Mouse (Mus musculus): Measurements from ENCODE around the gene Ccin. TPM values are rescaled to one million over a fixed set of nuclear protein-coding genes. Genes with fewer than 3 reads are reported as not detected.
A peak's percentile ranks its signal among the peaks of the same experiment; 100 is the strongest.

The Ccin gene
- total and polyA plus RNA-seq, 3 experiments = not detected

DNA sequence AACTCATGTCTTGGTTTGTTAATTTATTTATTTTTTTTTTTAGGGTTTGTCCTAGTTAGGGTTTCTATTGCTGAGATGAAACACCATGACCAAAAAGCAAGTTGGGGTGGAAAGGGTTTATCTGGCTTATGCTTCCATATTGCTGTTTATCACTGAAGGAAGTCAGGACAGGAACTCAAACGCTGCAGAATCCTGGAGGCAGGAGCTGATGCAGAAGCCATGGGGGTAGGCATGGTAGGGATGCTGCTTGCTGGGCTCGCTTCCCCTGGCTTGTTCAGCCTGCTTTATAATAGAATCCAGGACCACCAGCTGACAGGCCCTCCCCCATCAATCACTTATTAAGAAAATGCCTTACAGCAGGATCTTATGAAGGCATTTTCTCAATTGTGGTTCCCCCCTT is 27.6 kb downstream of the Ccin start:
- Histone ChIP-seq H3K4me3 (ENCODE audit: low read depth, low read length) (no peak overlapping the region; the same call in 1 of the 2 replicates), H3K9me3 (replicated peaks) (no peaks in the 10 kb centered on the region), H3K4me1 (ENCODE audit: insufficient read depth, low read depth, low read length) (peaks cover 29% of the 10 kb centered on the region), H3K27me3 (ENCODE audit: insufficient read depth, low read length) (no peaks in the 10 kb centered on the region), H3K36me3 (replicated peaks) (peaks cover 40% of the 10 kb centered on the region)
- TF ChIP-seq CTCF (IDR thresholded peaks at IDR 0.05; ENCODE audit: low read depth, low read length) (no peak), GATA1 (IDR thresholded peaks at IDR 0.05; ENCODE audit: borderline replicate concordance, low read length) (no peak), TAL1 (conservative IDR thresholded peaks at IDR 0.05; ENCODE audit: low read depth, low read length) (no peak), POLR2AphosphoS5 (IDR thresholded peaks at IDR 0.05; ENCODE audit: insufficient replicate concordance, low read depth, low read length) (no peak), GATA2 (IDR thresholded peaks at IDR 0.05; ENCODE audit: borderline replicate concordance, low read depth, low read length) (no peak)
- no peak for ATAC-seq (ENCODE audit: extremely low read depth, insufficient number of reproducible peaks, low FRiP score, poor library complexity, severe bottlenecking)
- DNase-seq (ENCODE audit: low spot score) = no peak

DNA sequence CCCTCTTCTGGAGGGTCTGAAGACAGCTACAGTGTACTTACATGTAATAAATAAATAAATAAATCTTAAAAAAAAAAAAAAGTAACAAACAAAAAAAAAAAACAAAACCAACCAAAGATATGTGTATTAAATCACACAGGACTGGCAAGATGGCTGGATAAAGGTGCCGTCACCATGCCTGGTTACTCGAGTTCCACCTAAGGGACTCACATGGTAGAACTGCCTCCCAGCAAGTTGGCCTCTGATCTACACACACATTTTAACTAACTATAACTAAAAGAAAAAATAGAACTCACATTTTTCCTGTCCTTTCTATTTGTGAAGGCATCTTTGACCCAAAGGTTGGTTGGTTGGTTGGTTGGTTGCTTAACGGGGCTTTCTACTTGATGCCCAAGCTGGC is 28.5 kb downstream of the Ccin start:
- peak overlapping the region; percentile 93 for H3K4me3 ChIP-seq (ENCODE audit: low read depth, low read length)
- ATAC-seq (ENCODE audit: extremely low read depth, insufficient number of reproducible peaks, low FRiP score, poor library complexity, severe bottlenecking) = no peak
- no peaks in the 10 kb centered on the region for H3K9me3 ChIP-seq (replicated peaks)
- no peak for DNase-seq (ENCODE audit: low spot score)
- peaks cover 50% of the 10 kb centered on the region for H3K36me3 ChIP-seq (replicated peaks)
- H3K4me1 ChIP-seq (ENCODE audit: insufficient read depth, low read depth, low read length) = peaks cover 37% of the 10 kb centered on the region
- H3K27me3 ChIP-seq (ENCODE audit: insufficient read depth, low read length) = no peaks in the 10 kb centered on the region
- TF ChIP-seq CTCF (IDR thresholded peaks at IDR 0.05; ENCODE audit: low read depth, low read length) = no peak
- no peak for TF ChIP-seq TAL1 (conservative IDR thresholded peaks at IDR 0.05; ENCODE audit: low read depth, low read length)
- no peak for TF ChIP-seq GATA2 (IDR thresholded peaks at IDR 0.05; ENCODE audit: borderline replicate concordance, low read depth, low read length)
- TF ChIP-seq POLR2AphosphoS5 (IDR thresholded peaks at IDR 0.05; ENCODE audit: insufficient replicate concordance, low read depth, low read length) = no peak
- no peak for TF ChIP-seq GATA1 (IDR thresholded peaks at IDR 0.05; ENCODE audit: borderline replicate concordance, low read length)

DNA sequence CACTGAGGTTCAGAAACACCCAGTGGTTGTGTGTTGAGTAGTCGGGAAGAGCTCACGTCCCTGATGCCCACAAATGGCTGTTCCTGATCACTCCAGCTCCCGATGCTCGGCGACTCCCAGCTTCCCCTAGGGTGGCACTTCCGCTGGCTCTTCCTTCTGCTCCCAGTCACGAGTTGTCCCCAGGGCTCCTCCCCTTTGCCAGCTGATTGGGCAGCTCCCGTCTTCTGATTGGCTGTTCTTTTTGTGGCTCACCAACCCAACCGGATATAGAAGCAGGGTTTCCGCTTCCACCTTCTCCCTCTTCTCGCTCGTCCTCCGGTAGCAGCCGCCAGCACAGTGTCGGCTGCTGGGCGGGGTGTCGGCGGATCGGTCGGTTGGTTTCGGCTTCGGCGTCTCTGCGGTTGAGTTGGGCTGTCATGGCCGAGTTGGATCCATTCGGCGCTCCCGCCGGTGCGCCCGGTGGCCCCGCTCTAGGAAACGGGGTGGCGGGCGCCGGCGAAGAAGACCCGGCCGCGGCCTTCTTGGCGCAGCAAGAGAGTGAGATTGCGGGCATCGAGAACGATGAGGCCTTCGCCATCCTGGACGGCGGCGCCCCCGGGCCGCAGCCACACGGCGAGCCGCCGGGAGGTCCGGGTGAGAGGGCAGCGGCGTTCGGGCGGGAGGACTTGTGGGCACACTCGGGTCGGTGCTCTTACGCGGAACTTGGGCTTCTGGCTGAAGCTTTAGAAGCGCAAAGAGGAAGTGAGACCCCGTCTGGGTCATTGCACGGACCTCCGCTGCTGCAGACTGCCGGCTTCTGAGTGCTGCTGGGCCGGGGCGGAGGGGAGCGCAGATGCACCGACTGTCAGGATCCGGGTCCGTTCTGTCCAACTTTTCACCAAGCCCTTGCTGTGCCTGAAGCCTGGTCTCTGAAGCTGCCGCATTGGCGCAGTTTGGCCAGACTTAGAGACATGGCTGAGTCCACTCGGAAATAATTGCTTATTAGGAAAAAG is 29.4 kb downstream of the Ccin start:
- Histone ChIP-seq H3K4me1 (ENCODE audit: insufficient read depth, low read depth, low read length) (peaks cover 38% of the 10 kb centered on the region), H3K4me3 (ENCODE audit: low read depth, low read length) (peak overlapping the region; percentile 93), H3K27me3 (ENCODE audit: insufficient read depth, low read length) (no peaks in the 10 kb centered on the region), H3K9me3 (replicated peaks) (no peaks in the 10 kb centered on the region), H3K36me3 (replicated peaks) (peaks cover 55% of the 10 kb centered on the region)
- TF ChIP-seq CTCF (IDR thresholded peaks at IDR 0.05; ENCODE audit: low read depth, low read length) (no peak), GATA1 (IDR thresholded peaks at IDR 0.05; ENCODE audit: borderline replicate concordance, low read length) (no peak), POLR2AphosphoS5 (IDR thresholded peaks at IDR 0.05; ENCODE audit: insufficient replicate concordance, low read depth, low read length) (no peak), TAL1 (conservative IDR thresholded peaks at IDR 0.05; ENCODE audit: low read depth, low read length) (no peak), GATA2 (IDR thresholded peaks at IDR 0.05; ENCODE audit: borderline replicate concordance, low read depth, low read length) (no peak)
- DNase-seq (ENCODE audit: low spot score) (peak; percentile 98), ATAC-seq (ENCODE audit: extremely low read depth, insufficient number of reproducible peaks, low FRiP score, poor library complexity, severe bottlenecking) (peak; percentile 96)

DNA sequence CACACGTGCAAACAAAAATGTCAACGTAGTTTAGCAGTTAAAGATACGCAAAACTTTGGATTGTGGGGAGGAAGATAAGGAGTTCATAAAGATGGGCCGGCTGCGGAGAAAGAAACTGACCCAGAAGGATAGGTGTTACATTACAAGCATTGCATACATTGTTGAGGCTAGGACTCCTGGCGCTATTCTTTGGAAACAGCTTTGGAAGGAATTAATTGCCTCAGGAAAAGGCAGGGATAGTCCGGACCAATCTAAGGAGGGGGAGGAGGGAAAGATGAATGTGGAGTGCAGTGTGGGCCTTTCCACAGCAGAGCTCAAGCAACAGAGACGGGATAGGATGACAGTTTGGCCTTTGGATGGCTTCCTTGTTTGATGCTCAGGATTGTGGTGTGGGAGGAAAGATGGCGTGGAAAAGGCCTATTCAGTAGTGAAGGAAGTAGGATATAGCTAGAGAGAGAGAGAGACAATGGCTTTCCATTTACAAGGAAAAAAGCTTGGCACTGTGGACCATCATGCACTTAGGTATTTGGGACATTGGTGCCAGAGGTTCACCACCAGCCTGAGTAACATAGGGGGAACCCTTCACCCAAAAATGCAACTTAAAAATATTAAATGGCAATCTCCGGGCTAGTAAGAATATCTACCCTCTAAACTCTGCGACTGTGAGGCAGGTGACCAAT is 30.2 kb downstream of the Ccin start:
- H3K4me3 ChIP-seq (ENCODE audit: low read depth, low read length) = peak overlapping the region; percentile 93
- ATAC-seq (ENCODE audit: extremely low read depth, insufficient number of reproducible peaks, low FRiP score, poor library complexity, severe bottlenecking) (no peak), DNase-seq (ENCODE audit: low spot score) (no peak)
- TF ChIP-seq TAL1 (conservative IDR thresholded peaks at IDR 0.05; ENCODE audit: low read depth, low read length) (no peak), POLR2AphosphoS5 (IDR thresholded peaks at IDR 0.05; ENCODE audit: insufficient replicate concordance, low read depth, low read length) (no peak), GATA2 (IDR thresholded peaks at IDR 0.05; ENCODE audit: borderline replicate concordance, low read depth, low read length) (no peak), CTCF (IDR thresholded peaks at IDR 0.05; ENCODE audit: low read depth, low read length) (no peak), GATA1 (IDR thresholded peaks at IDR 0.05; ENCODE audit: borderline replicate concordance, low read length) (no peak)
- H3K9me3 ChIP-seq (replicated peaks) = no peaks in the 10 kb centered on the region
- H3K27me3 ChIP-seq (ENCODE audit: insufficient read depth, low read length) = no peaks in the 10 kb centered on the region
- peaks cover 41% of the 10 kb centered on the region for H3K4me1 ChIP-seq (ENCODE audit: insufficient read depth, low read depth, low read length)
- peaks cover 59% of the 10 kb centered on the region for H3K36me3 ChIP-seq (replicated peaks)

DNA sequence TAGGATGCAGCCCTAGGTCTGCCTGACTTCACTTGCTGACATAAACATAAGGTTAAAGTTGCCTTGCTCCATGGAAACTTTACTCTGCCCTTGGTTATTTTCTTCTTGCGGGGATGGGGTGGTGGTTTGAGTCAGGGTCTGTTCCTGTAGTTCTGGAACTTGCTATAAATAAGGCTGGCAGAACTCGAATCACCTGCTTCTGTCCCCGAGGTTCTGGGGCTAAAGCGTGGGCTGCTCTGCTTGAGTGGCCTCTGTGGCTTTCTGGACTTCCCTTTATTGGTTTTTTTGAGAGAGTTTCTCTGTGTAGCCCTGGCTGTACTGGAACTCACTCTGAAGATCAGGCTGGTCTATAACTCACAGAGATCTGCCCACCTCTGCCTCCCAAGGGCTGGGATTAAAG is 32.8 kb downstream of the Ccin start:
- TF ChIP-seq POLR2AphosphoS5 (IDR thresholded peaks at IDR 0.05; ENCODE audit: insufficient replicate concordance, low read depth, low read length) = no peak
- TF ChIP-seq TAL1 (conservative IDR thresholded peaks at IDR 0.05; ENCODE audit: low read depth, low read length) = no peak
- no peak for TF ChIP-seq GATA2 (IDR thresholded peaks at IDR 0.05; ENCODE audit: borderline replicate concordance, low read depth, low read length)
- TF ChIP-seq CTCF (IDR thresholded peaks at IDR 0.05; ENCODE audit: low read depth, low read length) = no peak
- TF ChIP-seq GATA1 (IDR thresholded peaks at IDR 0.05; ENCODE audit: borderline replicate concordance, low read length) = no peak
- Histone ChIP-seq H3K4me3 (ENCODE audit: low read depth, low read length) (peak overlapping the region; percentile 48; the same call in 1 of the 2 replicates), H3K9me3 (replicated peaks) (no peaks in the 10 kb centered on the region), H3K27me3 (ENCODE audit: insufficient read depth, low read length) (no peaks in the 10 kb centered on the region), H3K4me1 (ENCODE audit: insufficient read depth, low read depth, low read length) (peaks cover 38% of the 10 kb centered on the region), H3K36me3 (replicated peaks) (peaks cover 77% of the 10 kb centered on the region)
- ATAC-seq (ENCODE audit: extremely low read depth, insufficient number of reproducible peaks, low FRiP score, poor library complexity, severe bottlenecking) (no peak), DNase-seq (ENCODE audit: low spot score) (no peak)

DNA sequence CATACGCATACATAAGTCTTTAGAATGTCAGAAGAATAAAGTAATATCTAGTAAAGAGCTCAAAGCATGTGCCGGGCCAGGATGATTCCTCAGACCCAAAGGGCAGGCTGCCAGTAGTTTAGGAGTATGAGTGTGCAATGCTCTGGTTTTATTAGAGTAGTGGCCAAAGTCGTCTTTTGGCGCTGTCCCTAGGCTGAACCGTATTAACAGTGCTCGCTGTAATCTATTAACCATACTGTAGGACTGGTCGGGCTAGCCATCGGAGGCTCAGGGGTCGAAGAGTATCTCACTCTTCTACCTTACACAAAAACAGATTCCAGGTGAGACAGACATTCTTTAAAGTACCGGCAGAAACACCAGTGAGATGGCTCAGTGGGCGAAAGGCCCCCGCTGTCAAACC is 33.5 kb downstream of the Ccin start:
- no peaks in the 10 kb centered on the region for H3K9me3 ChIP-seq (replicated peaks)
- ATAC-seq (ENCODE audit: extremely low read depth, insufficient number of reproducible peaks, low FRiP score, poor library complexity, severe bottlenecking) = no peak
- H3K36me3 ChIP-seq (replicated peaks) = peaks cover 81% of the 10 kb centered on the region
- H3K4me1 ChIP-seq (ENCODE audit: insufficient read depth, low read depth, low read length) = peaks cover 34% of the 10 kb centered on the region
- H3K27me3 ChIP-seq (ENCODE audit: insufficient read depth, low read length) = no peaks in the 10 kb centered on the region
- no peak for TF ChIP-seq CTCF (IDR thresholded peaks at IDR 0.05; ENCODE audit: low read depth, low read length)
- TF ChIP-seq GATA1 (IDR thresholded peaks at IDR 0.05; ENCODE audit: borderline replicate concordance, low read length) = no peak
- no peak for TF ChIP-seq TAL1 (conservative IDR thresholded peaks at IDR 0.05; ENCODE audit: low read depth, low read length)
- TF ChIP-seq GATA2 (IDR thresholded peaks at IDR 0.05; ENCODE audit: borderline replicate concordance, low read depth, low read length) = no peak
- no peak for TF ChIP-seq POLR2AphosphoS5 (IDR thresholded peaks at IDR 0.05; ENCODE audit: insufficient replicate concordance, low read depth, low read length)
- no peak for DNase-seq (ENCODE audit: low spot score)
- H3K4me3 ChIP-seq (ENCODE audit: low read depth, low read length) = no peak overlapping the region

Data from G1E (cell line).